Mouse (Mus musculus): ENCODE measurements around the gene Tex21.

Gene Tex21

GRCm38 (mm10) chr12:76246646-76247045, at the start of gene Tex21:
Gene Tex21, minus strand, starts transcription at chr12:76246746.
- DNase-seq (ENCODE audit: low spot score): no peak

DNA sequence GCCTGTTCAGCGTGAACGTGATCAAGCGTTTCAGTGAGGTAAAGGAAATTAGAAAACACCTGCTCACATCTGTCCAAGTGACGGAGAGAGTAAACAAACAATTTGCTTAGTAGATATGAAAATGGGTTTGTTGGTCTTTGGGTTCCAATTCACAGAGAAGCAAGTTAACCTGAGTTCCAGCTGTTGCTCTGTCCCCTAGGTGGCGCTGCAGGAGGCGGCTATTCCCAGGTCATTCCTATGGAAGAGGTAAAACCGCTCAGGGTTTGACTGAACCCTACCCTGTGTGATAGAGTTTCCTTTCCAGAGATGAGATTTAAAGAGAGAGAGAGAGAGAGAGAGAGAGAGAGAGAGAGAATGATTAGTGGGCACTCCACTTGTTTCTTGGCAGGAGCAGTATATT, 46.6 kb upstream of the Tex21 start:
- DNase-seq (ENCODE audit: low spot score): peak; percentile 26

DNA sequence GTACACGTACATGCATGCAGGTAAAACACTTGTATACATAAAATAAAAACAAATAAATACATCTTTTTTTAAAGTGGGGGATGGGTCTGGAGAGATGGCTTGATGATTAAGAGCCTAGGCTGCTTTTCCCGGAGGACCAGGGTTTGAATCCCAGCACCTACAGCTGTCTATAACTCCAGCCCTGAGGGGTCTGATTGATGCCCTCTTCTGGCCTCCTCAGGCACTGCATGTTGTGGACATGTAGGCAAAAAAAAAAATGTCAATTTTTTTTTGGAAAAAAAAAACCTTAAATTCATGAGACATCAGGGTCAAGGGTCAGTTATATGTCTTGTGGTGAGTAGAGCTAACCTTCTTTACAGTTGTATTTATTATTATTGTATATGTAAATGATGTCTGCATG, 43.7 kb upstream of the Tex21 start:
- DNase-seq (ENCODE audit: low spot score): no peak

DNA sequence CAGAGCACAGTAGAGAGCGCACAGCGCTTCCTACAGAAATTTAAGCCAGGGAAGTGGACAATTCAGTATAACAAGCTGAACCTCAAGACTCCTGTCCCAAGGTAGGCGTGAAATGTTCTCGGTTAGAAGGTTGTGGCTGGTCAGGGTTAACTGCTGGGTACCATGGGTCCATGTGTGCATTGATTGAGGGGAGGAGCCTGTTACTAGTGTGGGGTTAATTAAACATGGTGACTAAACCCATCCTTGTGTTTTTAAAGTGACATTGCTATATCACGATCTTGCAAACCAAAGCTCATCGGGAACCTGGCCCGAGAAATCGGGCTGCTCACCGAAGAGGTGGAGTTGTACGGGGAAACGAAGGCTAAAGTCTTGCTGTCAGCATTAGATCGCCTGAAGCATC, 42.9 kb upstream of the Tex21 start:
- no peak for DNase-seq (ENCODE audit: low spot score)

GRCm38 (mm10) chr12:76288494-76288893, 41.9 kb upstream of the Tex21 start:
- DNase-seq (ENCODE audit: low spot score): no peak

- DNase-seq (ENCODE audit: low spot score): no peak
Observed at GRCm38 (mm10) chr12:76287986-76288385, 41.4 kb upstream of the Tex21 start.

- DNase-seq (ENCODE audit: low spot score): no peak
Observed at GRCm38 (mm10) chr12:76285418-76285817, 38.9 kb upstream of the Tex21 start.

DNA sequence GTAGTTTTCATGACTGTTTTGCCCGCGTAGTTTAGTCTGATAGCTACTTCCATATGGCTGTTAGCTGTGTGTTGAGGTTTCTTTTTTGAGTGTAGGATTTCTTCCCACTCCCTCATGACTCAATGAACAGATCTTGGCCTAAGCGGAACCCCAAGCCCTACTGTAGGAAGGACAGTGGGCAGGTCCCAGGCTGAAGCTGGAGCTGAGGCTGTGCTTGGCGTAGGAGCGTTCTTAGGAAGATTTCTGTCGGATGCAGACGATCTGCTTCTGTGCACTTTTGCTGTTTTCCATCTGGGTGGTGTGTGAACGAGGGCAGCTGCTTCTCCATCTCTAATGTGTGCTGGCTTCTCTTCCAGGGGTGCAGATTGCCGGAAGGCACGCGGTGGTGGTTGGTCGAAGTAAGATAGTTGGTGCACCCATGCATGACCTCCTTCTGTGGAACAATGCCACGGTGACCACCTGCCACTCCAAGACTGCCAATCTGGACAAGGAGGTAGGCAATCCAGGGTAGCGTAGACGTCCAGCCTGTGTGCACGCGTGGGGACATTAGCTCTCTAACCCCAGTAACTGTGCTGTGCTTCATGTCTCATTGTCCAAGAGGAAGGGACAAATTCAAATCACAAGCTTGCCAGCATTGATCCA, 36.1 kb upstream of the Tex21 start:
- no peak for DNase-seq (ENCODE audit: low spot score)

GRCm38 (mm10) chr12:76282132-76282531, 35.6 kb upstream of the Tex21 start:
- DNase-seq (ENCODE audit: low spot score): no peak

GRCm38 (mm10) chr12:76281111-76281660, 34.6 kb upstream of the Tex21 start:
- DNase-seq (ENCODE audit: low spot score): no peak

DNA sequence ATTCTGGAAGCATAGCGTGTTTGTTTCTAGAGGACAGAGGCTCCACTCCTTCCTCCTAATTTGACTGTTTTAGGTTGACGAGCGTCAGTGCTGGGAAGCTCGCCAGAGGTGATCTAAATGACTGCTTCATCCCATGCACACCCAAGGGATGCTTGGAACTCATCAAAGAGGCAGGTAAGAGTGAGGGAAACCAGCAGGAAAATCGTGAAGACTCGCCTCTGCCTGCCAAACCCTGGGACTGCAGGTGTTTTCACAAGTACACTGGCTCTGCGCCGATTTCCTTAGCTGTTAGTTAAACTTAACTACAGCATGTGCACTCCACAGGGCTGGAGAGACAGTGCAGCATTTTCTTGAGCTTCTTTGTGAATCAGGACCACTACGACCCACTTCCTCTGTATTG, 34.0 kb upstream of the Tex21 start:
- no peak for DNase-seq (ENCODE audit: low spot score)

GRCm38 (mm10) chr12:76278209-76278608, 31.7 kb upstream of the Tex21 start:
- no peak for DNase-seq (ENCODE audit: low spot score)

DNA sequence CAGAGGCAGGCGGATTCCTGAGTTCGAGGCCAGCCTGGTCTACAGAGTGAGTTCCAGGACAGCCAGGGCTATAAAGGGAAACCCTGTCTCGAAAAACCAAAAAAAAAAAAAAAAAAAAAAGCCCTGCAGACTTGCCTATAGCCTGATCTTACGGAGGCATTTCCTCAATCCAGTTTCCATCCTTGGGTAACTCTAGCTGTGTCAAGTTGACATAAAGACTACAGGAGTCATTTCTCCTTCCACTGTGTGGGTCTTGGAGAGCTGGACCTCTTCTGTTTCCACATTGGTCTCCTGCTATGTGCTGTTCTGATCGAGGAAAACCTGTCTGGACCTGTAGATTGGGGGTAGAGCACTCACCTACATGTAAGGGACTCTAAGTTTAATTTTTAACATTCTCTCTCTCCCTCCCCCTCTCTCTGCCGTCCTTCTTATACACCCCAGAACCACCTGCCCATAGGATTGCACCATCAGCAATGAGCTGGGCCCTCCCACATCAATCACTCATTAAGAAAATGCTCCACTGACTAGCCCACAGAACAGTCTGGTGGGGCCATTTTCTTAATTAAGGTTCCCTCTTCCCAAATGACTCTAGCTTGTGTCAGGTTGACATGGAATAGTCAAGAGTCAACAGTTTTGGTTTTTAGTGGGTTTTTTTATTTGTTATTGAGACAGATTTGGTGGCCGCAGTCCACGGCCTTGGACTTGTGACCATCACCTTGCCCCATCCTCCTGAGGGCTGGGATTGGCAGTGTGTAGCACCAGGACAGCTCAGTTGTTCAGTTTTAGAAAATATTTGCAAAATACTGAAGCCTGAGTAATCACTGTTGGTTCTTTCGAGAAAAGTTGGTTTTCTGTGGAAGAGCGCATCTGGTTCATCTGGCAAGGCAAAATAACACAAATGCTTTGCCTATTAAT, 26.3 kb upstream of the Tex21 start:
- no peak for DNase-seq (ENCODE audit: low spot score)

- DNase-seq (ENCODE audit: low spot score): no peak
Observed at GRCm38 (mm10) chr12:76271516-76271915, 25.0 kb upstream of the Tex21 start.

- no peak for DNase-seq (ENCODE audit: low spot score)
Observed at GRCm38 (mm10) chr12:76269196-76269595, 22.6 kb upstream of the Tex21 start.

DNA sequence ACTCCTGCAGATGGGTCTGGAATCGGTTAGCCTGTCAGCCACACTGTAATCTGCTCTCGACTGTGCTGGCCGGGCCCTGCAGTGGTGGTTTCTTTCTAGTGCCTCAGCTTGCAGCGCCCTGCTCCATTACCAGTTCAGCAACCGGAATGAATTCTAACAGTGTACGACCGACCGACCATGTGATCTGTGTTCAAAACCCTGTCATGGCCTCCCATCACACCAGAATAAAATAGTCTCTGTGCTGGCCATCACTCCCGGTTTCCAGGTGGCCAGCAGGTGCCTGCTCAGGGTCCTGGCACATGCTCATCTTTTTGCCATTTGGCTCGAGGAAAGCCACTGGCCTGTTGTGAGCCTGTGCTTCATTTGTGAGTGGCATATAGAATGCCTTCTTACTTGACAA, 22.1 kb upstream of the Tex21 start:
- DNase-seq (ENCODE audit: low spot score): no peak

DNA sequence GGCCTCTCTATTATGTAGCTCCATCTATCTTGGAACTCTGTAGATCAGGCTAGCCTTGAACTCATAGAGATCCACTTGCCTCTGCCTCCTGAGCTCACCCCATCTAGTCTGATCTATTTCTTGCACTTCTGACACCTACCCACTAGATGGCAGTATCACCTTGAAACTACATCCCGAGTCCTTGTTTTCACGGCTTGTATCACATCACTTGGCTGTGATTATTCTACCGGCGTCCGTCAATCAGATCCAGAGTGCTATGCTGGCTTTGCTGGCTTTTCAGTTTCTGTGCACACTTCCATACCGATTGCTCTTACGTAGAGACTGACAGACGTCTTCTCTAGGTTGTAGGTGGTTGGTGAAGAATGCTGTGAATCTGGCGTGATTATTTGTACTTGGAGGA, 20.3 kb upstream of the Tex21 start:
- peak; percentile 63 for DNase-seq (ENCODE audit: low spot score)

GRCm38 (mm10) chr12:76265001-76265400, 18.5 kb upstream of the Tex21 start:
- no peak for DNase-seq (ENCODE audit: low spot score)

DNA sequence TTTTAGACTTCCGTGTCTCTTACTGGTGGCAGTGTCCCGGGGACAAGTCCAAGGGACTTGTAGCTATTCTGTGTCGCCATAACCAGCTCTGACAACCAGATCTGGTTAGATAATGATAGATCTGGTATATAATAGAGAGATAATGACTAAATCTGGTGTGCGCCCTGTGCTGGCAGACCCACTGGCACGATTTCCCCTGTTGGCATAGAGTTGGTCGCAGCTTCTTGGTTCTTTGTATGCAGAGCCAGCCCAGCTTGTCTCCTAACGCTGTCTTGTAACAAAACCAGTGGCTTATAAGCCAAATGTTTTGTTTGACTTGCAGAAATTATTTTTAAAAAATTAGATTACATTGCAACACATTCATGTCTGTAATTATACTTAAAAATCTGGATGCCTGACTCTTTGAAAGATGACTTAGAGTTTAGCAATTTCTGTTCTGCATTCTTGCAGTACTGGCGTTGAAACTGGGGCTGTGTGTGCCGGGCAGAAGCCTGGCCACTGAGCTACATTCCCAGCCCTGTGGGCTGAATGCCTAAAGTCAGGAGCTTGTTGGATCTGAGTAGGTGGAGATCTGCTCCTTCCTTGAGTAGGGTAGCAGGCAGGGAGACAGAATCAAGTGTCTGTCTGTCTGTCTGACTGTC, 17.9 kb upstream of the Tex21 start:
- no peak for DNase-seq (ENCODE audit: low spot score)

DNA sequence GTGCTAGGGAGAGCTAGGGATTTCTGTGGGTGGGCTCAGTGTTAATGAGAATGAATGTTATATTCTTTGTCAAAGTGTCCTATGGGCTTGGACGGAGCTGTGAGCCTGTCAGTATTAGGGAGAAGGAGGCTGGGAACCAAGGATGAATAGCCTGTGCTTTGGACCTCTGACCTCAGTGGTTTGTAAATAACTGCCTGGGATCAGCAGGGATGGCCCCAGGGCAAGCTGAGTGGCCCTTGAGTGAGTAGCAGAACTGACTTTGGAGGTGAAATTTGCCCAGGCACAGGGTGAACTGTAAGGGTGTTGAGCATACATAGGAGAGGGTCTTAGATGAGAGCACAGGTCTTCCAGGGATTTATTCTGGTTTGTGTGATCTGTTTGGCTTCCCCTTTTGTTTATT, 17.3 kb upstream of the Tex21 start:
- DNase-seq (ENCODE audit: low spot score): no peak

DNA sequence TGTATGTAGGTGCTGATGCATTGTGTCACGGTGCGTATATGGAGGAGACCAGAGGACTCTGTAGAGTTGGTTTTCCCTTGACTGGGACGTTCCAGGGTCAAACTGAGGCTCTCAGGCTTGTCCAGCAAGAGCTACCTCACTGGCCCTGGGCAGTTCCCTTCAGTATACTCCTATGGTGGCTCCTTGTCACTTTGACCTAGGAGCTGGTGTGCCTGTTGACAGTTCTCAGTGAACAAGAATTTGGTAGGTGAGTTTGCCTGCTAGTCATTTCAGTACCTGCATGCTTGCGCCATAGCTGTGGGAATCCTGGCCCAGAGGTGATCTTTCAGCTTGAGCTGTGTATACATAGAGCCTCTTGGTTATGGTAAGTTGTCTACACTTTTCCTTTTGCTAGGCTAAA, 16.4 kb upstream of the Tex21 start:
- DNase-seq (ENCODE audit: low spot score): no peak

GRCm38 (mm10) chr12:76261556-76261955, 15.0 kb upstream of the Tex21 start:
- no peak for DNase-seq (ENCODE audit: low spot score)

DNA sequence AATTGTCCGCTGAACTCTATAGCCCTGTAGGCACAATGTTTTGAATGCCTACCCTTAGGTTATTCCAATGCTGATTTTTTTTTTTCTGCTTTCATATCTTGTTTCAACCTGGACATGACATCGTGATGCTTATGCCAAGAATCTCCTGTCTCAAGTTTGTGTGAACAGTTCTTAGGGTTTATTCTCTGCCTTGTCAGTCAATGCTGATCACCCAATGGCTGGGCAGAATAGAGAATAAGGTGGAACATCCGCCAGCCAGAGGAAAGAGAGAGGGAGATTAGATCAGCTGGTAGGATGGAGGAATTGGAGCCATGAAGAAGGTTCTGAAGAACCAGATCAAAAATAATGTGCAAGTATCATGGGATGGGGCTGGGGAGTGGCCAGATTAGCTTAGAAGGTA, 14.1 kb upstream of the Tex21 start:
- no peak for DNase-seq (ENCODE audit: low spot score)

Data from c-Kit-positive CD71-positive TER-119-positive erythroid progenitor cells, embryonic 14.5 days (primary cell).